Mouse (Mus musculus): Measurements from ENCODE around the gene Slc24a2.

DNA sequence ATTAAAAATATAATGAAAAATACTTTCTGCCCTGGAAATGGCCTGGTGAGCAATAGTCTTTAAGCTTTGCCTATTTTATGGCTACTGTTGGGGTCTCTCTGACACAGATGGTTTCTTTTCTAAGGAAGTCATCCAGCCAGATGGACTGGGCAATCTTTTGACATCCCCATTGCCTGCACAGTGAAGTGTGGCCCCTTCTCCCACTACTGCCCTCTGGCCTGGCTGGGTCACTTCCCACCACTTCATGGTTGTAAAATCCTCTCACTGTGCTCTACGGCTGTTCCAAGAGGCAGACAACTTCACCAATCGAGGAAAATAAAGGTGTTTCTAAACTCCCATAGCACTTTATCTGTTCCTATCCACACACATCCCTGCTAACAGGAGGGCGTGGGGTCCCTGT, 208.7 kb downstream of the Slc24a2 start:
- TF ChIP-seq POLR2A (IDR thresholded peaks at IDR 0.05; ENCODE audit: low read depth, low read length) (no peak), CTCF (IDR thresholded peaks at IDR 0.05; ENCODE audit: borderline replicate concordance, insufficient read depth, low read length) (no peak)
